Mouse (Mus musculus): ENCODE measurements at regions not wholly inside any gene's neighbourhood (a gene's known extent, or its start where the extent isn't known, plus 50 kb on each side); places are given as distances from the start of the nearest gene placed in this dataset.
A peak's percentile ranks its signal among the peaks of the same experiment; 100 is the strongest.

GRCm38 (mm10) chr6:13305873-13306272, 81.1 kb upstream of the Vwde start:
- peak; percentile 16 to 47 for DNase-seq (ENCODE audit: low spot score in 2 of 2)

- no peak for DNase-seq (ENCODE audit: low spot score in 2 of 2)
These were observed 73.4 kb upstream of the Vwde start for GRCm38 (mm10) chr6:13298171-13298570.

DNA sequence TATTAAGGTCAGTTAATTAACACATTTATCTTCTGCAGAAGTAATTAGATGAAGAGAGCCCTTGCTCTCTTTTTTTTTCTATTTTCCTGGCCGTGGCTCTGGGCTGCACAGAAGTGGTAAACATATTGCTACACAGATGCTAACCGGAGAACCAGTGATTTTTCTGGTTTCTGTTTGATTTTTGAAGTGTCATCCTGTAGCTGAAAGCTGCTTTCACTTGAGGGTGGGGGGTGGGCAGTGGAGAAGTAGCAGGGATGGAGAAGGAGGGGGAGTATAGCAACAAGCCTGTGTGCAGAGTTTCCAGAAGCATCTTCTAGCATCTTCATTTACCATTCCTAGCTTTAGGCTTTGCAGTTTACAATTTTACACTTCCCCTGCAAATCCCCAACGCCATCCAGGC, 72.3 kb upstream of the Vwde start:
- DNase-seq (ENCODE audit: low spot score in 2 of 2): peak; percentile 25 to 62

GRCm38 (mm10) chr6:13296041-13296440, 71.3 kb upstream of the Vwde start:
- DNase-seq (ENCODE audit: low spot score in 2 of 2): no peak

GRCm38 (mm10) chr6:13294393-13294792, 69.6 kb upstream of the Vwde start:
- no peak for DNase-seq (ENCODE audit: low spot score in 2 of 2)

DNA sequence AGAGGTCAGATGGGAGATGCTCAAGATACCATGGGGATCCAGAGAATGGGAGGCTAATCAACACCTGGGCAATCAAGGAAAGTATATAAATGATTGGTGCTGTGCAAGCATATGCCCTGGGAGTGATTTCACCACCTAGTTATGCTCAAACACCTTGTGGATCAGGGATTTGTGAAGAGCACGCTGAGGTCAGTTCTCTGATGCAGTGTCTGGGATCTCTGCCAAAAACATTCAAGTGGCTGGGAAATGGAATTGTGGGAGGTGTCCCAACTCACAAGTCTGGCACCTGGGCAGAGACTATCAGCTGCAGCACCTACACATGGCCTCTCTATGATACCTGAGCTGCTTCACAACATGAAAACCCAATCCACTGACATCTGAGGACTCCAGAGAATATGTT, 63.7 kb upstream of the Vwde start:
- DNase-seq (ENCODE audit: low spot score in 2 of 2): no peak

DNA sequence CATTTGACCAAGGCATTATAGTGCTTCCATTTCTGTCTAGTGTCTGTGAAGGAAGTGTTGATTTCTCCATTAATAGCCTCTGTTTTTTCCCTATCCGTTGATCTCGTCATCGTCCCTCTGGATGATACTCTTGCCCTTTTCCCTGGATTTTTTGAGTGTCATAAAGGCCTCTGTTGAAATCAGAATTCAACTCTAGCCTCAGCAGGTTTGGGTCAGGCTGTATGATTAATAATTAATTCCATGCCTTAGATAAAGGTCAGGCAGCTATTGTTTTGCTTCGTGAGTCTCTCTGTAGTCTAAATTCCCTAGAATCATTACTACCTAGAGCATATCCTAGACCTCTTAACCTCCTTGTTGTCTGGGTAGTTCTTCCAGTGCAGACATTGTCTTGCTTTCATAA, 63.0 kb upstream of the Vwde start:
- DNase-seq (ENCODE audit: low spot score in 2 of 2): no peak

DNA sequence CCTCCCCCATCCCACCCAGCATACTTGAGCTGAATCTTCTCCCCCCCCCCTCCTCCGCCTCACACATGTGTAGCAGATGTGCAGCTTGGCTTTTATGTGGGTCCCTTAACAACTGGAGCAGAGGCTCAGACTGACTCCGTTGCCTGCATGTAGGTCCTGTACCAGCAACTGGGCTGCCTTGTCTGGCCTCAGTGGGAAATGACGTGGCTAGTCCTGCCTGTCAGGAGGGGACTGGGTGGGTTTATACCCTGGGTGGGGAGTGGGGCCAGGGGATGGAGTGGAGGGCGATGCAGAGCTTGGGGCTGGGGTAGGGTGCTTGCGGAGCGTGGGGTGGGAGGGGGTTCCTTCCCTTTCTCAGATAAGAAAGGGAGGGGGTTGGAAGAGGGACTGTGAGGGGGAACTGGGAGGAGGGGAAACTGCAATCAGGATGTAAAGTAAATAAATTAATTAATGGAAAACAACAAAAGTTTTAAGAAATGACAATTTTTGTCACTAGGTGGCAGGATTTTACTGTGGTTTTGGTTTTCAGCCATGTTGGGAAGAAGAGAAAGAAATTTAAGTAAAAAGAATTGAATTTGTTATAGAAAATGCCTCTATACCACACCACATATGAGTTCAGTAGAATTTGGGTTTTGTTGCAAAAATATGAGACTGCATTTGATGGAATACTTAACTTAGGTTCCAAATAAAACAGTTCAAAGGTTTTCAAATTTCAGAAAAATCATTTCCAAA, 61.9 kb upstream of the Vwde start:
- peak in 1 of 2 experiments; percentile 25 for DNase-seq (ENCODE audit: low spot score in 2 of 2)

DNA sequence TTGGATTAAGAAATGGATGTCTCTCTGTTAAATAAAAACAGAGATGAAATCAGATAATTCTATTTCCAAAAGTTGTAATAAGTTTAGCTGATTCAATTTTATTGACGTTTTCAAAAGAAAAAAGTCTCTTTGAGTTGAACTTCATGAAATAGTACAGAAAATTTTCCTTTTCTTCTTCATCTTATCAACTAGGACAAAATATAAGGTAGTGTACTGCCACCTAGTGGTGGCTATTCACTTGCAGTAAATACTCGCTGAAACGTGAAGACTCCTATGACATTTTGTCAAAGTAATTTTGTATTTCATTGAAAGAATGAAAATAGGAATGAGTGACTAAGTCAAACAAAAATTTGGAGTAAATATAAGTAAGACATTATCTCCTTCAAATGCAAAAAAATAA, 56.1 kb upstream of the Vwde start:
- peak in 1 of 2 experiments; percentile 67 for DNase-seq (ENCODE audit: low spot score in 2 of 2)

Data from layer of hippocampus, adult 18-20 months (tissue).